Mouse (Mus musculus) spleen, adult 2 months (tissue): ENCODE results near the gene Olfr624.
"Not testable (repeated sequence)": the region's sequence is repeated elsewhere in the genome, so short reads cannot be mapped to it uniquely, and the experiment has no call there.

ENCODE experiments used
- CTCF ChIP-seq: fragments of 200-500 bp; IDR thresholded peaks from 2 replicates; pipeline ENCODE4 v1.5.1; 2011; ENCODE audit warnings: mild to moderate bottlenecking, inconsistent platforms; ENCODE audit not compliant: insufficient read depth, insufficient read length, insufficient replicate concordance; ENCODE audit errors: extremely low read depth
- POLR2A ChIP-seq: fragments of 200-500 bp; IDR thresholded peaks from 2 replicates; pipeline ENCODE4 v1.6.1; 2011; ENCODE audit warnings: low read depth, low read length, inconsistent platforms

- TF ChIP-seq CTCF, POLR2A: not testable (repeated sequence)
Observed at GRCm38 (mm10) chr7:103716398-103716797, 45.4 kb upstream of the Olfr624 start.
